Mouse (Mus musculus) G1E (cell line): ENCODE measurements at regions not wholly inside any gene's neighbourhood (a gene's known extent, or its start where the extent isn't known, plus 50 kb on each side); places are given as distances from the start of the nearest gene placed in this dataset.
A peak's percentile ranks its signal among the peaks of the same experiment; 100 is the strongest.

ENCODE experiments used
- ATAC-seq: 2 replicates; pipeline ENCODE4 v1.8.0; 2016; ENCODE audit warnings: mild to moderate bottlenecking; ENCODE audit not compliant: insufficient number of reproducible peaks, poor library complexity, low FRiP score, severe bottlenecking; ENCODE audit errors: extremely low read depth
- DNase-seq: peaks from one replicate; pipeline ENCODE4 v3.0.0; 2012; ENCODE audit warnings: low spot score
- H3K27me3 ChIP-seq: 2 replicates; pipeline ENCODE4 v1.6.1; 2012; ENCODE audit warnings: mild to moderate bottlenecking, low read length, inconsistent platforms; ENCODE audit not compliant: insufficient read depth
- H3K36me3 ChIP-seq: replicated peaks from 2 replicates; pipeline ENCODE3; 2012; ENCODE audit warnings: mild to moderate bottlenecking, inconsistent platforms
- H3K4me1 ChIP-seq: 2 replicates; pipeline ENCODE4 v1.6.1; 2012; ENCODE audit warnings: low read depth, low read length, inconsistent platforms, mixed read lengths; ENCODE audit not compliant: insufficient read depth
- H3K4me3 ChIP-seq: 2 replicates; pipeline ENCODE4 v1.5.1; 2012; ENCODE audit warnings: low read depth, mild to moderate bottlenecking, inconsistent platforms, low read length, moderate library complexity, mixed read lengths
- H3K9me3 ChIP-seq: replicated peaks from 2 replicates; pipeline ENCODE4 v1.6.1; 2012; ENCODE audit warnings: inconsistent platforms
- CTCF ChIP-seq: IDR thresholded peaks from 2 replicates; pipeline ENCODE4 v1.5.1; 2012; ENCODE audit warnings: low read depth, low read length, inconsistent platforms, mixed read lengths
- GATA1 ChIP-seq: IDR thresholded peaks from 2 replicates; pipeline ENCODE4 v1.6.1; 2012; ENCODE audit warnings: borderline replicate concordance, low read length, inconsistent platforms, mixed read lengths
- GATA2 ChIP-seq: IDR thresholded peaks from 2 replicates; pipeline ENCODE4 v1.6.1; 2012; ENCODE audit warnings: low read depth, low read length, inconsistent platforms, borderline replicate concordance
- POLR2AphosphoS5 ChIP-seq: IDR thresholded peaks from 2 replicates; pipeline ENCODE4 v1.6.1; 2012; ENCODE audit warnings: low read depth, low read length, inconsistent platforms; ENCODE audit not compliant: insufficient replicate concordance
- TAL1 ChIP-seq: conservative IDR thresholded peaks from 2 replicates; pipeline ENCODE4 v1.6.1; 2012; ENCODE audit warnings: low read depth, low read length, inconsistent platforms, mixed read lengths

- Histone ChIP-seq H3K27me3 (peaks cover 4% of the 10 kb centered on the region; the same call in 1 of the 2 replicates), H3K9me3 (no peaks in the 10 kb centered on the region), H3K36me3 (no peaks in the 10 kb centered on the region), H3K4me3 (no peak overlapping the region), H3K4me1 (peaks cover 4% of the 10 kb centered on the region)
- TF ChIP-seq GATA1 (no peak), CTCF (no peak), GATA2 (no peak), POLR2AphosphoS5 (no peak), TAL1 (no peak)
- ATAC-seq (no peak), DNase-seq (no peak)
Observed at GRCm38 (mm10) chr15:6034156-6034555, 265.4 kb upstream of the Dab2 start.

GRCm38 (mm10) chr15:6044511-6045256 is 254.9 kb upstream of the Dab2 start:
- DNase-seq (no peak), ATAC-seq (no peak)
- Histone ChIP-seq H3K4me1 (no peaks in the 10 kb centered on the region), H3K36me3 (no peaks in the 10 kb centered on the region), H3K9me3 (no peaks in the 10 kb centered on the region), H3K4me3 (no peak overlapping the region), H3K27me3 (no peaks in the 10 kb centered on the region)
- no peak for TF ChIP-seq TAL1
- TF ChIP-seq GATA1: no peak
- no peak for TF ChIP-seq GATA2
- no peak for TF ChIP-seq CTCF
- no peak for TF ChIP-seq POLR2AphosphoS5

- no peak overlapping the region for H3K4me3 ChIP-seq
- peaks cover 38% of the 10 kb centered on the region for H3K4me1 ChIP-seq
- no peaks in the 10 kb centered on the region for H3K36me3 ChIP-seq
- H3K27me3 ChIP-seq: no peaks in the 10 kb centered on the region
- TF ChIP-seq GATA2 (no peak), POLR2AphosphoS5 (no peak), TAL1 (no peak), CTCF (no peak), GATA1 (no peak)
- H3K9me3 ChIP-seq: no peaks in the 10 kb centered on the region
- DNase-seq (no peak), ATAC-seq (no peak)
Observed at GRCm38 (mm10) chr15:6055703-6056102, 243.9 kb upstream of the Dab2 start.

- Histone ChIP-seq H3K4me3 (no peak overlapping the region), H3K36me3 (no peaks in the 10 kb centered on the region), H3K9me3 (no peaks in the 10 kb centered on the region), H3K27me3 (no peaks in the 10 kb centered on the region), H3K4me1 (peaks cover 43% of the 10 kb centered on the region)
- no peak for DNase-seq
- TF ChIP-seq CTCF (no peak), GATA1 (no peak), TAL1 (no peak), GATA2 (no peak), POLR2AphosphoS5 (no peak)
- ATAC-seq: no peak
Observed at GRCm38 (mm10) chr15:6056887-6057626, 242.5 kb upstream of the Dab2 start.

GRCm38 (mm10) chr15:6059361-6059760 is 240.2 kb upstream of the Dab2 start:
- DNase-seq: no peak
- H3K9me3 ChIP-seq: no peaks in the 10 kb centered on the region
- H3K4me1 ChIP-seq: peaks cover 43% of the 10 kb centered on the region
- H3K4me3 ChIP-seq: no peak overlapping the region
- TF ChIP-seq TAL1: no peak
- no peak for TF ChIP-seq GATA1
- TF ChIP-seq GATA2: no peak
- TF ChIP-seq CTCF: no peak
- TF ChIP-seq POLR2AphosphoS5: no peak
- no peaks in the 10 kb centered on the region for H3K36me3 ChIP-seq
- no peak for ATAC-seq
- no peaks in the 10 kb centered on the region for H3K27me3 ChIP-seq

GRCm38 (mm10) chr15:6059790-6060189 is 239.8 kb upstream of the Dab2 start:
- ATAC-seq (peak; percentile 78), DNase-seq (peak; percentile 10)
- Histone ChIP-seq H3K27me3 (no peaks in the 10 kb centered on the region), H3K4me1 (peaks cover 43% of the 10 kb centered on the region), H3K36me3 (no peaks in the 10 kb centered on the region), H3K9me3 (no peaks in the 10 kb centered on the region), H3K4me3 (no peak overlapping the region)
- TF ChIP-seq GATA2 (no peak), GATA1 (no peak), TAL1 (peak; percentile 70)
